Mouse (Mus musculus): Measurements from ENCODE around the gene Adpgk.
A peak's percentile ranks its signal among the peaks of the same experiment; 100 is the strongest.
"Not testable (repeated sequence)": the region's sequence is repeated elsewhere in the genome, so short reads cannot be mapped to it uniquely, and the experiment has no call there.

Gene Adpgk

GRCm38 (mm10) chr9:59289529-59290115 is 1.7 kb upstream of the Adpgk start:
- no peak for DNase-seq (ENCODE audit: low spot score)

GRCm38 (mm10) chr9:59291688-59292492 is 532 bp downstream of the Adpgk start:
- DNase-seq (ENCODE audit: low spot score) = no peak

GRCm38 (mm10) chr9:59292493-59292875 is 1.1 kb downstream of the Adpgk start:
- DNase-seq (ENCODE audit: low spot score) = no peak

GRCm38 (mm10) chr9:59296419-59296818 is 5.1 kb downstream of the Adpgk start:
- DNase-seq (ENCODE audit: low spot score) = no peak

- no peak for DNase-seq (ENCODE audit: low spot score)
Measured at GRCm38 (mm10) chr9:59307890-59308289, 16.5 kb downstream of the Adpgk start.

- no peak for DNase-seq (ENCODE audit: low spot score)
Measured at GRCm38 (mm10) chr9:59310582-59311283, 19.4 kb downstream of the Adpgk start.

- DNase-seq (ENCODE audit: low spot score) = no peak
Measured at GRCm38 (mm10) chr9:59311284-59311670, 19.9 kb downstream of the Adpgk start.

GRCm38 (mm10) chr9:59316206-59316605 is 24.8 kb downstream of the Adpgk start:
- no peak for DNase-seq (ENCODE audit: low spot score)

GRCm38 (mm10) chr9:59324351-59324750 is 33.0 kb downstream of the Adpgk start:
- DNase-seq (ENCODE audit: low spot score) = no peak

GRCm38 (mm10) chr9:59330055-59330454 is 38.7 kb downstream of the Adpgk start:
- DNase-seq (ENCODE audit: low spot score) = no peak

GRCm38 (mm10) chr9:59336539-59336938 is 45.2 kb downstream of the Adpgk start:
- no peak for DNase-seq (ENCODE audit: low spot score)

- DNase-seq (ENCODE audit: low spot score) = no peak
Measured at GRCm38 (mm10) chr9:59337889-59338288, 46.5 kb downstream of the Adpgk start.

GRCm38 (mm10) chr9:59338411-59338810 is 47.1 kb downstream of the Adpgk start:
- no peak for DNase-seq (ENCODE audit: low spot score)

- no peak for DNase-seq (ENCODE audit: low spot score)
Measured at GRCm38 (mm10) chr9:59339107-59339506, 47.7 kb downstream of the Adpgk start.

GRCm38 (mm10) chr9:59340002-59340401 is 48.6 kb downstream of the Adpgk start:
- no peak for DNase-seq (ENCODE audit: low spot score)

GRCm38 (mm10) chr9:59346176-59346575 is 54.8 kb downstream of the Adpgk start:
- no peak for DNase-seq (ENCODE audit: low spot score)

GRCm38 (mm10) chr9:59352586-59353252 is 61.4 kb downstream of the Adpgk start:
- DNase-seq (ENCODE audit: low spot score) = no peak

- peak; percentile 76 for DNase-seq (ENCODE audit: low spot score)
Measured at GRCm38 (mm10) chr9:59353253-59353639, 61.9 kb downstream of the Adpgk start, which contains the start of gene Bbs4. Bbs4 (minus strand) TSS chr9:59353508.

GRCm38 (mm10) chr9:59358041-59358440 is 66.7 kb downstream of the Adpgk start:
- DNase-seq (ENCODE audit: low spot score) = not testable (repeated sequence)

GRCm38 (mm10) chr9:59360487-59360886 is 69.1 kb downstream of the Adpgk start:
- not testable (repeated sequence) for DNase-seq (ENCODE audit: low spot score)

GRCm38 (mm10) chr9:59369220-59369619 is 77.9 kb downstream of the Adpgk start:
- DNase-seq (ENCODE audit: low spot score) = no peak

- DNase-seq (ENCODE audit: low spot score) = no peak
Measured at GRCm38 (mm10) chr9:59369646-59370045, 78.3 kb downstream of the Adpgk start.

Data from ovary, postnatal 10 days (tissue).